In genomic region chr5:108085440-108085839, GRCm38 (mm10) we compare ENCODE assay signal across 18 mouse cellular contexts. TPM values are rescaled to one million over a fixed set of nuclear protein-coding genes. Genes with fewer than 3 reads are reported as not detected.
A peak's percentile ranks its signal among the peaks of the same experiment; 100 is the strongest.
DNase-seq lines count a peak whose midpoint lies in the region; ATAC-seq and TF ChIP-seq lines count a peak whose summit lies in the region.
"Had no signal": no experiment of that assay in that cellular context is flagged by ENCODE, and none has a peak within 500 bp of the region (broad histone marks: within the 10 kb centered on the region; RNA-seq: fewer than 3 reads in every experiment).

No protein-coding gene starts in this region.

- no peak overlapping the region for H3K4me2 ChIP-seq in midbrain, embryonic 13.5 days (replicated peaks)
- H3K4me2 ChIP-seq: forebrain, embryonic 13.5 days; hindbrain, embryonic 12.5 days; lung, embryonic 15.5 days had no signal

- no peaks in the 10 kb centered on the region for H3K9me3 ChIP-seq in midbrain, embryonic 13.5 days
- H3K9me3 ChIP-seq: forebrain, embryonic 13.5 days; hindbrain, embryonic 12.5 days; lung, embryonic 15.5 days; midbrain, embryonic 10.5 days had no signal

- peaks cover 58% of the 10 kb centered on the region for H3K36me3 ChIP-seq in midbrain, embryonic 13.5 days

- no peak for ATAC-seq in midbrain, embryonic 13.5 days
- ATAC-seq: forebrain, embryonic 13.5 days had no signal

- H3K4me3 ChIP-seq in left cerebral cortex, adult 2 months: no peak overlapping the region
- H3K4me3 ChIP-seq in midbrain, embryonic 13.5 days (replicated peaks): no peak overlapping the region
- H3K4me3 ChIP-seq: forebrain, embryonic 13.5 days; hindbrain, embryonic 12.5 days; lung, embryonic 15.5 days; midbrain, embryonic 10.5 days had no signal

- DNase-seq in cerebellum, postnatal 10 days: peak; percentile 11 to 17
- no peak for DNase-seq in cerebellum, adult 8-10 months
- peak in 1 of 2 experiments; percentile 6 for DNase-seq in left cerebral cortex, adult 2 months (ENCODE audit: extremely low spot score in 1 of 2, low spot score in 2 of 2)
- no peak for DNase-seq in left cerebral cortex, adult 18-20 months (ENCODE audit: low spot score in 2 of 2)
- peak; percentile 19 for DNase-seq in thymus, postnatal 14 days
- DNase-seq in thymus, postnatal 36 days: no peak
- no peak for DNase-seq in cerebellum, adult 11 months
- DNase-seq: adrenal gland, postnatal 14 days; cerebellum, adult 9-11 months; embryo, embryonic 11 days; heart, adult 18-20 months; kidney, adult 11 months had no signal

- no peak overlapping the region for H3K27ac ChIP-seq in left cerebral cortex, adult 2 months
- H3K27ac ChIP-seq in midbrain, embryonic 13.5 days: no peak overlapping the region
- H3K27ac ChIP-seq: forebrain, embryonic 13.5 days; hindbrain, embryonic 12.5 days; lung, embryonic 15.5 days; midbrain, embryonic 10.5 days had no signal

- H3K9ac ChIP-seq in midbrain, embryonic 13.5 days (replicated peaks): no peak overlapping the region
- H3K9ac ChIP-seq: forebrain, embryonic 13.5 days; hindbrain, embryonic 12.5 days; lung, embryonic 15.5 days had no signal

- H3K27me3 ChIP-seq in midbrain, embryonic 13.5 days: no peaks in the 10 kb centered on the region
- H3K27me3 ChIP-seq: forebrain, embryonic 13.5 days; hindbrain, embryonic 12.5 days; lung, embryonic 15.5 days had no signal

- intact Hi-C loops in left cerebral cortex, adult 2 months (cut with DNase I): loop anchor here (5.0 kb wide), 1 partner anchor 178 kb away; no protein-coding TSS in a partner anchor

- peak; percentile 31 for TF ChIP-seq CTCF in left cerebral cortex, adult 2 months (IDR thresholded peaks at IDR 0.05)

- 91% methylated on average over 2 of the region's 2 CpGs for WGBS in midbrain, embryonic 13.5 days

- no peaks in the 10 kb centered on the region for H3K4me1 ChIP-seq in midbrain, embryonic 13.5 days (replicated peaks)
- H3K4me1 ChIP-seq: forebrain, embryonic 13.5 days; hindbrain, embryonic 12.5 days; lung, embryonic 15.5 days; midbrain, embryonic 10.5 days had no signal

RNA-seq across cellular contexts. Expression of gene Mtf2, which starts 20.0 kb away (rescaled TPM):
- total RNA-seq in left cerebral cortex, adult 2 months (2021): 10 to 100 TPM; 63.9 to 68.0 TPM
- 10 to 100 TPM; 57.4 to 58.0 TPM for total RNA-seq in left cerebral cortex, adult 18-20 months (2021)
- polyA plus RNA-seq in midbrain, embryonic 13.5 days (2015; fragmentation: Nextera tagmentation; extraction: Ambion mirVana): 140 and 146 TPM in 2 replicates

RNA-seq across cellular contexts. Expression of gene Tmed5, which starts 47.0 kb away (rescaled TPM):
- 10 to 100 TPM; 25.6 TPM for total RNA-seq in left cerebral cortex, adult 2 months (2021)
- total RNA-seq in left cerebral cortex, adult 18-20 months (2021): 10 to 100 TPM; 28.6 to 30.3 TPM
- 24.2 and 24.6 TPM in 2 replicates for polyA plus RNA-seq in midbrain, embryonic 13.5 days (2015; fragmentation: Nextera tagmentation; extraction: Ambion mirVana)

RNA-seq across cellular contexts. Expression of gene Ccdc18, which starts 47.2 kb away (rescaled TPM):
- 1 to 10 TPM in 1 of 2 experiments, under 1 TPM in 1; 0.91 to 1.2 TPM for total RNA-seq in left cerebral cortex, adult 2 months (2021)
- 1 to 10 TPM; 1.4 to 1.6 TPM for total RNA-seq in left cerebral cortex, adult 18-20 months (2021)
- 4.3 and 5.2 TPM in 2 replicates for polyA plus RNA-seq in midbrain, embryonic 13.5 days (2015; fragmentation: Nextera tagmentation; extraction: Ambion mirVana)
- polyA plus RNA-seq: small intestine, adult 2 months had no signal

Comparison
In these comparisons a context has a peak if more than half of its experiments do, and no peak if none do; other contexts are left out.
1. DNase-seq: peak in cerebellum, postnatal 10 days (2 of 2) and thymus, postnatal 14 days (single experiment); none in cerebellum, adult 8-10 months (single experiment), left cerebral cortex, adult 18-20 months (0 of 2), thymus, postnatal 36 days (0 of 2) and cerebellum, adult 11 months (single experiment).